Mouse (Mus musculus): ENCODE data around the gene Rpl23. TPM values are rescaled to one million over a fixed set of nuclear protein-coding genes. Genes with fewer than 3 reads are reported as not detected.

Gene Rpl23
- polyA plus RNA-seq, 1 experiment from 2014 or later = 428 TPM

GRCm38 (mm10) chr11:97824168-97824567 lies 41.9 kb upstream of the Rpl23 start:
- Histone ChIP-seq H3K9me3 (ENCODE audit: low read length) (no peaks in the 10 kb centered on the region), H3K4me2 (replicated peaks; ENCODE audit: low read depth, low read length) (no peak overlapping the region), H3K27me3 (ENCODE audit: insufficient read depth, low read length) (no peaks in the 10 kb centered on the region), H3K9ac (replicated peaks; ENCODE audit: low read length) (no peak overlapping the region), H3K27ac (ENCODE audit: low read length) (no peak overlapping the region), H3K4me1 (ENCODE audit: insufficient read depth, low read length) (peaks cover 33% of the 10 kb centered on the region), H3K36me3 (ENCODE audit: insufficient read depth, low read length) (peaks cover 34% of the 10 kb centered on the region), H3K4me3 (ENCODE audit: low read length) (no peak overlapping the region)
- no peak for ATAC-seq (ENCODE audit: low FRiP score, low TSS enrichment)
- 97% methylated on average over 11 of the region's 11 CpGs for WGBS

- 58% methylated on average over 20 of the region's 20 CpGs for WGBS
- Histone ChIP-seq H3K27ac (ENCODE audit: low read length) (0 out of 2 replicates have a peak overlapping the region, but pooled peaks have one; percentile 1), H3K9me3 (ENCODE audit: low read length) (no peaks in the 10 kb centered on the region), H3K4me1 (ENCODE audit: insufficient read depth, low read length) (peaks cover 45% of the 10 kb centered on the region), H3K4me3 (ENCODE audit: low read length) (no peak overlapping the region), H3K4me2 (replicated peaks; ENCODE audit: low read depth, low read length) (no peak overlapping the region), H3K27me3 (ENCODE audit: insufficient read depth, low read length) (no peaks in the 10 kb centered on the region), H3K36me3 (ENCODE audit: insufficient read depth, low read length) (peaks cover 33% of the 10 kb centered on the region), H3K9ac (replicated peaks; ENCODE audit: low read length) (no peak overlapping the region)
- ATAC-seq (ENCODE audit: low FRiP score, low TSS enrichment) = 0 out of 2 replicates have a peak, but pooled peaks have one; percentile 39
These were observed 40.8 kb upstream of the Rpl23 start for GRCm38 (mm10) chr11:97822840-97823603.

- WGBS = 91% methylated on average over 8 of the region's 8 CpGs
- Histone ChIP-seq H3K4me2 (replicated peaks; ENCODE audit: low read depth, low read length) (no peak overlapping the region), H3K4me3 (ENCODE audit: low read length) (no peak overlapping the region), H3K9me3 (ENCODE audit: low read length) (no peaks in the 10 kb centered on the region), H3K36me3 (ENCODE audit: insufficient read depth, low read length) (peaks cover 37% of the 10 kb centered on the region; the same call in 1 of the 2 replicates), H3K27me3 (ENCODE audit: insufficient read depth, low read length) (no peaks in the 10 kb centered on the region), H3K9ac (replicated peaks; ENCODE audit: low read length) (no peak overlapping the region; the same call in 1 of the 2 replicates), H3K27ac (ENCODE audit: low read length) (0 out of 2 replicates have a peak overlapping the region, but pooled peaks have one; percentile 4), H3K4me1 (ENCODE audit: insufficient read depth, low read length) (peaks cover 60% of the 10 kb centered on the region)
- ATAC-seq (ENCODE audit: low FRiP score, low TSS enrichment) = no peak
These were observed 39.3 kb upstream of the Rpl23 start for GRCm38 (mm10) chr11:97821401-97822064.

GRCm38 (mm10) chr11:97820840-97821239 lies 38.6 kb upstream of the Rpl23 start:
- Histone ChIP-seq H3K27ac (ENCODE audit: low read length) (0 out of 2 replicates have a peak overlapping the region, but pooled peaks have one; percentile 4), H3K27me3 (ENCODE audit: insufficient read depth, low read length) (no peaks in the 10 kb centered on the region), H3K4me1 (ENCODE audit: insufficient read depth, low read length) (peaks cover 59% of the 10 kb centered on the region), H3K36me3 (ENCODE audit: insufficient read depth, low read length) (peaks cover 39% of the 10 kb centered on the region), H3K4me2 (replicated peaks; ENCODE audit: low read depth, low read length) (no peak overlapping the region), H3K9me3 (ENCODE audit: low read length) (no peaks in the 10 kb centered on the region), H3K4me3 (ENCODE audit: low read length) (no peak overlapping the region), H3K9ac (replicated peaks; ENCODE audit: low read length) (no peak overlapping the region)
- WGBS = 69% methylated on average over 4 of the region's 4 CpGs
- no peak for ATAC-seq (ENCODE audit: low FRiP score, low TSS enrichment)

- Histone ChIP-seq H3K4me1 (ENCODE audit: insufficient read depth, low read length) (peaks cover 62% of the 10 kb centered on the region), H3K27me3 (ENCODE audit: insufficient read depth, low read length) (no peaks in the 10 kb centered on the region), H3K27ac (ENCODE audit: low read length) (no peak overlapping the region)
These were observed 37.7 kb upstream of the Rpl23 start for GRCm38 (mm10) chr11:97819923-97820322.

GRCm38 (mm10) chr11:97819102-97819501 lies 36.9 kb upstream of the Rpl23 start:
- 64% methylated on average over 4 of the region's 4 CpGs for WGBS
- H3K36me3 ChIP-seq (ENCODE audit: insufficient read depth, low read length) = peaks cover 34% of the 10 kb centered on the region

More at GRCm38 (mm10) chr11:97819923-97820322, 37.7 kb upstream of the Rpl23 start:
- peaks cover 39% of the 10 kb centered on the region for H3K36me3 ChIP-seq (ENCODE audit: insufficient read depth, low read length)
- H3K4me3 ChIP-seq (ENCODE audit: low read length) = no peak overlapping the region
- H3K9me3 ChIP-seq (ENCODE audit: low read length) = no peaks in the 10 kb centered on the region
- no peak for ATAC-seq (ENCODE audit: low FRiP score, low TSS enrichment)
- no peak overlapping the region for H3K9ac ChIP-seq (replicated peaks; ENCODE audit: low read length)
- 67% methylated on average over 5 of the region's 5 CpGs for WGBS
- H3K4me2 ChIP-seq (replicated peaks; ENCODE audit: low read depth, low read length) = no peak overlapping the region

GRCm38 (mm10) chr11:97818571-97818970 lies 36.3 kb upstream of the Rpl23 start:
- Histone ChIP-seq H3K4me1 (ENCODE audit: insufficient read depth, low read length) (peaks cover 71% of the 10 kb centered on the region), H3K27ac (ENCODE audit: low read length) (peak overlapping the region; percentile 46), H3K4me3 (ENCODE audit: low read length) (no peak overlapping the region), H3K36me3 (ENCODE audit: insufficient read depth, low read length) (peaks cover 34% of the 10 kb centered on the region), H3K9me3 (ENCODE audit: low read length) (no peaks in the 10 kb centered on the region), H3K4me2 (replicated peaks; ENCODE audit: low read depth, low read length) (no peak overlapping the region), H3K27me3 (ENCODE audit: insufficient read depth, low read length) (no peaks in the 10 kb centered on the region), H3K9ac (replicated peaks; ENCODE audit: low read length) (peak overlapping the region; percentile 56; the same call in 1 of the 2 replicates)
- WGBS = 19% methylated on average over 4 of the region's 4 CpGs
- no peak for ATAC-seq (ENCODE audit: low FRiP score, low TSS enrichment)

More at GRCm38 (mm10) chr11:97819102-97819501, 36.9 kb upstream of the Rpl23 start:
- Histone ChIP-seq H3K9me3 (ENCODE audit: low read length) (no peaks in the 10 kb centered on the region), H3K4me3 (ENCODE audit: low read length) (no peak overlapping the region), H3K9ac (replicated peaks; ENCODE audit: low read length) (no peak overlapping the region), H3K27me3 (ENCODE audit: insufficient read depth, low read length) (no peaks in the 10 kb centered on the region), H3K4me2 (replicated peaks; ENCODE audit: low read depth, low read length) (no peak overlapping the region), H3K4me1 (ENCODE audit: insufficient read depth, low read length) (peaks cover 65% of the 10 kb centered on the region), H3K27ac (ENCODE audit: low read length) (peak overlapping the region; percentile 46; the same call in 1 of the 2 replicates)
- ATAC-seq (ENCODE audit: low FRiP score, low TSS enrichment) = no peak

- no peak overlapping the region for H3K4me2 ChIP-seq (replicated peaks; ENCODE audit: low read depth, low read length)
These were observed 35.8 kb upstream of the Rpl23 start for GRCm38 (mm10) chr11:97818003-97818402.

GRCm38 (mm10) chr11:97817379-97817778 lies 35.1 kb upstream of the Rpl23 start:
- H3K36me3 ChIP-seq (ENCODE audit: insufficient read depth, low read length) = peaks cover 34% of the 10 kb centered on the region
- no peak overlapping the region for H3K4me3 ChIP-seq (ENCODE audit: low read length)
- no peaks in the 10 kb centered on the region for H3K27me3 ChIP-seq (ENCODE audit: insufficient read depth, low read length)
- H3K4me1 ChIP-seq (ENCODE audit: insufficient read depth, low read length) = peaks cover 74% of the 10 kb centered on the region
- H3K4me2 ChIP-seq (replicated peaks; ENCODE audit: low read depth, low read length) = no peak overlapping the region
- H3K9ac ChIP-seq (replicated peaks; ENCODE audit: low read length) = 0 out of 2 replicates have a peak overlapping the region, but pooled peaks have one; percentile 19
- H3K9me3 ChIP-seq (ENCODE audit: low read length) = no peaks in the 10 kb centered on the region
- peak overlapping the region; percentile 54; the same call in 1 of the 2 replicates for H3K27ac ChIP-seq (ENCODE audit: low read length)
- no peak for ATAC-seq (ENCODE audit: low FRiP score, low TSS enrichment)
- 34% methylated on average over 5 of the region's 5 CpGs for WGBS

More at GRCm38 (mm10) chr11:97818003-97818402, 35.8 kb upstream of the Rpl23 start:
- Histone ChIP-seq H3K9me3 (ENCODE audit: low read length) (no peaks in the 10 kb centered on the region), H3K9ac (replicated peaks; ENCODE audit: low read length) (peak overlapping the region; percentile 56; the same call in 1 of the 2 replicates), H3K36me3 (ENCODE audit: insufficient read depth, low read length) (peaks cover 34% of the 10 kb centered on the region), H3K4me1 (ENCODE audit: insufficient read depth, low read length) (peaks cover 73% of the 10 kb centered on the region), H3K27me3 (ENCODE audit: insufficient read depth, low read length) (no peaks in the 10 kb centered on the region), H3K27ac (ENCODE audit: low read length) (peak overlapping the region; percentile 46; the same call in 1 of the 2 replicates), H3K4me3 (ENCODE audit: low read length) (no peak overlapping the region)
- ATAC-seq (ENCODE audit: low FRiP score, low TSS enrichment) = no peak
- WGBS = 71% methylated on average over 6 of the region's 6 CpGs

All from kidney, embryonic 16.5 days (tissue).